Mouse (Mus musculus) ovary, postnatal 10 days (tissue): ENCODE measurements around the gene Macrod2.

Source experiments
- DNase-seq: peaks from one replicate; pipeline ENCODE4 v3.0.0; 2022; ENCODE audit warnings: low spot score

Gene Macrod2

GRCm38 (mm10) chr2:140592537-140593261 lies 197.6 kb downstream of the Macrod2 start:
- no peak for DNase-seq

- no peak for DNase-seq
Observed at GRCm38 (mm10) chr2:140596906-140597305, 201.8 kb downstream of the Macrod2 start.

- no peak for DNase-seq
Observed at GRCm38 (mm10) chr2:140615451-140615850, 220.3 kb downstream of the Macrod2 start.

GRCm38 (mm10) chr2:140621730-140622337 lies 226.7 kb downstream of the Macrod2 start:
- DNase-seq = no peak

GRCm38 (mm10) chr2:140653481-140653880 lies 258.4 kb downstream of the Macrod2 start:
- no peak for DNase-seq

- no peak for DNase-seq
Observed at GRCm38 (mm10) chr2:140653978-140654377, 258.9 kb downstream of the Macrod2 start.

- no peak for DNase-seq
Observed at GRCm38 (mm10) chr2:140662673-140663072, 267.6 kb downstream of the Macrod2 start.

GRCm38 (mm10) chr2:140664381-140664780 lies 269.3 kb downstream of the Macrod2 start:
- no peak for DNase-seq

- DNase-seq = no peak
Observed at GRCm38 (mm10) chr2:140666846-140667245, 271.7 kb downstream of the Macrod2 start.

- no peak for DNase-seq
Observed at GRCm38 (mm10) chr2:140667261-140668047, 272.3 kb downstream of the Macrod2 start.

GRCm38 (mm10) chr2:140668311-140668710 lies 273.2 kb downstream of the Macrod2 start:
- no peak for DNase-seq

GRCm38 (mm10) chr2:140669081-140669480 lies 274.0 kb downstream of the Macrod2 start:
- DNase-seq = no peak

- no peak for DNase-seq
Observed at GRCm38 (mm10) chr2:140669786-140670185, 274.7 kb downstream of the Macrod2 start.

- peak; percentile 42 for DNase-seq
Observed at GRCm38 (mm10) chr2:140670457-140670856, 275.3 kb downstream of the Macrod2 start.

- peak; percentile 58 for DNase-seq
Observed at GRCm38 (mm10) chr2:140670963-140671702, 276.0 kb downstream of the Macrod2 start, which contains the start of gene Flrt3. Gene Flrt3, minus strand, starts transcription at chr2:140671469.

GRCm38 (mm10) chr2:140673466-140673865 lies 278.4 kb downstream of the Macrod2 start:
- DNase-seq = no peak

- DNase-seq = no peak
Observed at GRCm38 (mm10) chr2:140676728-140677127, 281.6 kb downstream of the Macrod2 start.

GRCm38 (mm10) chr2:140690906-140691305 lies 295.8 kb downstream of the Macrod2 start:
- DNase-seq = no peak

- DNase-seq = no peak
Observed at GRCm38 (mm10) chr2:140691403-140691802, 296.3 kb downstream of the Macrod2 start.

- no peak for DNase-seq
Observed at GRCm38 (mm10) chr2:140692461-140692860, 297.4 kb downstream of the Macrod2 start.

- DNase-seq = no peak
Observed at GRCm38 (mm10) chr2:140693845-140694244, 298.7 kb downstream of the Macrod2 start.

GRCm38 (mm10) chr2:140698585-140698984 lies 303.5 kb downstream of the Macrod2 start:
- no peak for DNase-seq
